Mouse (Mus musculus): Measurements from ENCODE around the gene Cib1.
A peak's percentile ranks its signal among the peaks of the same experiment; 100 is the strongest.

- TF ChIP-seq NELFE (IDR thresholded peaks at IDR 0.05; ENCODE audit: low read depth, low read length) (no peak), POLR2A (IDR thresholded peaks at IDR 0.05; ENCODE audit: control insufficient read depth in 1 of 2, insufficient read depth in 1 of 2, low read depth in 1 of 2, low read length in 2 of 2, poor library complexity in 1 of 2) (no peak), BHLHE40 (IDR thresholded peaks at IDR 0.05; ENCODE audit: borderline replicate concordance, low read depth, low read length) (no peak), CTCF (IDR thresholded peaks at IDR 0.05 in 2 of 3, conservative IDR thresholded peaks at IDR 0.05 in 1 of 3; ENCODE audit: control insufficient read depth in 1 of 3, insufficient read depth in 1 of 3, low read depth in 2 of 3, low read length in 3 of 3, poor library complexity in 1 of 3, severe bottlenecking in 1 of 3) (peak in 2 of 3 experiments; percentile 19 to 47; a peak in 3 of 6 replicates), SIN3A (IDR thresholded peaks at IDR 0.05; ENCODE audit: low read length) (no peak), USF2 (IDR thresholded peaks at IDR 0.05; ENCODE audit: borderline replicate concordance in 1 of 2, insufficient read depth in 1 of 2, low read depth in 1 of 2, low read length in 2 of 2) (no peak), JUND (IDR thresholded peaks at IDR 0.05; ENCODE audit: low read depth, low read length) (no peak), RCOR1 (IDR thresholded peaks at IDR 0.05; ENCODE audit: low read depth, low read length) (no peak), MAX (IDR thresholded peaks at IDR 0.05; ENCODE audit: low read length) (no peak), POLR2AphosphoS2 (IDR thresholded peaks at IDR 0.05; ENCODE audit: low read length) (no peak), MYB (IDR thresholded peaks at IDR 0.05; ENCODE audit: low read depth, low read length) (no peak), NRF1 (IDR thresholded peaks at IDR 0.05; ENCODE audit: insufficient read depth, low read depth, low read length, poor library complexity, severe bottlenecking) (no peak), ZKSCAN1 (IDR thresholded peaks at IDR 0.05; ENCODE audit: low read depth, low read length) (no peak)
Observed at GRCm38 (mm10) chr7:80280998-80281397, 48.4 kb upstream of the Cib1 start.
